In the genomic region with DNA sequence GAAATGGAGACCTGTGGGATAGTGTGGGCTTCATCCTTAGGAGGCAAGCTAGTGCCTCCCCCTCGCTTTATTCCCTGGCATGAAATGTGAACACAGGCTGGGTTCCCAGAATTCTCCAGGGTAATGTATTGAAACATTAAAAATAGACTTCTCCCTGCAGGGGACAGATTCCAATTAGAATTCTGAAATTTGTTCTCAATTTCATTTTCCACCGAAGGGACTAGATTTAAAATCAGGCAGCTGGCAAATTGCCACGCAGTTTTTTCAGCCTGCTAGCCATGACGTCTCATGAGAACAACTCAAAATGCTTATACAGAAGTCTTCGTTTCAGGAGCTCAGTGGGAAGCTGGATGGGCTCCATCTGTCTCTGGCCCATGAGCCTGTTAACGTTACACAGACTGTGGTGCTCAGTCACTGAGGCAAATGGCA, we compare ENCODE assay signal across 8 mouse cellular contexts.
DNase-seq lines count a peak whose midpoint lies in the region; ATAC-seq lines count a peak whose summit lies in the region.

No protein-coding gene starts in this region.

- 43% methylated on average over 6 of the region's 6 CpGs for WGBS in stomach, embryonic 16.5 days
- 46% methylated on average over 6 of the region's 6 CpGs for WGBS in intestine, embryonic 15.5 days

- no peaks in the 10 kb centered on the region for H3K27me3 ChIP-seq in stomach, embryonic 16.5 days (ENCODE audit: control insufficient read depth, insufficient read depth, low read length)
- no peaks in the 10 kb centered on the region for H3K27me3 ChIP-seq in intestine, embryonic 15.5 days (replicated peaks)

- H3K9ac ChIP-seq in stomach, embryonic 16.5 days (ENCODE audit: low read length), result no peak overlapping the region
- no peak overlapping the region for H3K9ac ChIP-seq in intestine, embryonic 15.5 days

- H3K4me1 ChIP-seq in stomach, embryonic 16.5 days (ENCODE audit: control insufficient read depth, insufficient read depth, low read length), result peaks cover 9% of the 10 kb centered on the region
- H3K4me1 ChIP-seq in intestine, embryonic 15.5 days (replicated peaks), result 0 out of 2 replicates have a peak, but pooled peaks cover 4% of the 10 kb centered on the region

- H3K9me3 ChIP-seq in stomach, embryonic 16.5 days (replicated peaks; ENCODE audit: control insufficient read depth, low read length), result no peaks in the 10 kb centered on the region
- H3K9me3 ChIP-seq in intestine, embryonic 15.5 days, result no peaks in the 10 kb centered on the region

- ATAC-seq in stomach, embryonic 16.5 days (ENCODE audit: insufficient read depth, low FRiP score), result peak; percentile 56; the same call in 1 of the 2 replicates
- no peak for ATAC-seq in intestine, embryonic 15.5 days

- H3K4me3 ChIP-seq in stomach, embryonic 16.5 days (replicated peaks; ENCODE audit: low read length), result no peak overlapping the region
- no peak overlapping the region for H3K4me3 ChIP-seq in intestine, embryonic 15.5 days (replicated peaks)

- H3K36me3 ChIP-seq in stomach, embryonic 16.5 days (ENCODE audit: control insufficient read depth, insufficient read depth, low read length), result no peaks in the 10 kb centered on the region
- H3K36me3 ChIP-seq in intestine, embryonic 15.5 days, result no peaks in the 10 kb centered on the region

- intact Hi-C loops in heart, postnatal 36 days (cut with DNase I), result no loop called here

- no peak overlapping the region for H3K4me2 ChIP-seq in stomach, embryonic 16.5 days (ENCODE audit: low read depth, low read length)
- H3K4me2 ChIP-seq in intestine, embryonic 15.5 days (replicated peaks), result no peak overlapping the region

- H3K27ac ChIP-seq in stomach, embryonic 16.5 days (ENCODE audit: low read length), result no peak overlapping the region
- H3K27ac ChIP-seq in intestine, embryonic 15.5 days, result no peak overlapping the region

- DNase-seq in adrenal gland, postnatal 10 days, result peak; percentile 71
- no peak for DNase-seq in adrenal gland, postnatal 4 days (ENCODE audit: low spot score in 2 of 2)
- peak; percentile 61 for DNase-seq in testis, postnatal 10 days (ENCODE audit: low spot score)
- DNase-seq in testis, postnatal 14 days (ENCODE audit: low spot score), result no peak
- DNase-seq in heart, postnatal 36 days, result peak; percentile 39 to 45
- DNase-seq in left cerebral cortex, adult 18-20 months (ENCODE audit: low spot score in 2 of 2), result peak; percentile 67 to 70

Comparison
In these comparisons a context has a peak if more than half of its experiments do, and no peak if none do; other contexts are left out.
1. DNase-seq: peak in adrenal gland, postnatal 10 days (single experiment), testis, postnatal 10 days (single experiment), heart, postnatal 36 days (2 of 2) and left cerebral cortex, adult 18-20 months (2 of 2); none in adrenal gland, postnatal 4 days (0 of 2) and testis, postnatal 14 days (single experiment).